In the genomic region with DNA sequence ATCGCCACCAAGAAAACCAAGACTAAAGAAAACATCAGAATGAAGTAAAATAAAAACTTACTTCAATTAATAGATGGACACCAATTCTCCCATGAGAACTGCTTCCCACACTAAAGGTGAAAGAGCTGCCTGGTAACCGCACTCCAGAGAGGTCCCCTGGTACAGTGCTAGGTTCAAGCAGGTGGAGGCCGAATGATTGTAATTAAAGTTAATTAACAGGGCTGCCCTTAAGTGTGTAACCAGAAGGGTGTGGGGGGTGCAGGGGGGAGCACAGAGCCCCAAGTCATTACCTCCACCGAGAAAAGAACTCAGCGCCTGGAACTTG, we compare ENCODE assay signal across 8 mouse cellular contexts. TPM values are rescaled to one million over a fixed set of nuclear protein-coding genes. Genes with fewer than 3 reads are reported as not detected.
DNase-seq lines count a peak whose midpoint lies in the region; ATAC-seq and TF ChIP-seq lines count a peak whose summit lies in the region.

No protein-coding gene starts in this region.

- peak overlapping the region; percentile 51 for H3K4me3 ChIP-seq in kidney, embryonic 15.5 days (replicated peaks)
- H3K4me3 ChIP-seq in embryonic facial prominence, embryonic 14.5 days (ENCODE audit: low read depth, low read length), result peak overlapping the region; percentile 63
- H3K4me3 ChIP-seq in kidney, embryonic 16.5 days (ENCODE audit: low read length), result peak overlapping the region; percentile 65
- H3K4me3 ChIP-seq in myocyte, result peak overlapping the region; percentile 36

- H3K4me2 ChIP-seq in kidney, embryonic 15.5 days, result peak overlapping the region; percentile 84
- peak overlapping the region; percentile 83 for H3K4me2 ChIP-seq in embryonic facial prominence, embryonic 14.5 days (ENCODE audit: low read depth, low read length)
- H3K4me2 ChIP-seq in kidney, embryonic 16.5 days (replicated peaks; ENCODE audit: low read depth, low read length), result peak overlapping the region; percentile 73
- peak overlapping the region; percentile 52 for H3K4me2 ChIP-seq in myocyte (ENCODE audit: low read depth)

- 15% methylated on average over 5 of the region's 5 CpGs for WGBS in kidney, embryonic 15.5 days
- 18% methylated on average over 5 of the region's 5 CpGs for WGBS in embryonic facial prominence, embryonic 14.5 days
- 13% methylated on average over 5 of the region's 5 CpGs for WGBS in kidney, embryonic 16.5 days

- no peak for DNase-seq in kidney, postnatal 10 days
- DNase-seq in embryonic facial prominence, embryonic 14.5 days (ENCODE audit: low spot score), result peak; percentile 4
- DNase-seq in adipocyte (ENCODE audit: low spot score), result no peak
- no peak for DNase-seq in thymus, postnatal 36 days
- DNase-seq in left cerebral cortex, adult 11 months (ENCODE audit: low spot score), result no peak

- no peaks in the 10 kb centered on the region for H3K27me3 ChIP-seq in kidney, embryonic 15.5 days
- no peaks in the 10 kb centered on the region for H3K27me3 ChIP-seq in embryonic facial prominence, embryonic 14.5 days (replicated peaks; ENCODE audit: control insufficient read depth, insufficient read depth, low read length)
- H3K27me3 ChIP-seq in kidney, embryonic 16.5 days (ENCODE audit: insufficient read depth, low read length), result no peaks in the 10 kb centered on the region
- no peaks in the 10 kb centered on the region for H3K27me3 ChIP-seq in myocyte (ENCODE audit: control insufficient read depth, insufficient read depth, insufficient read length)

- 0 out of 2 replicates have a peak, but pooled peaks cover 4% of the 10 kb centered on the region for H3K4me1 ChIP-seq in kidney, embryonic 15.5 days
- no peaks in the 10 kb centered on the region for H3K4me1 ChIP-seq in embryonic facial prominence, embryonic 14.5 days (ENCODE audit: control insufficient read depth, insufficient read depth, low read length)
- no peaks in the 10 kb centered on the region for H3K4me1 ChIP-seq in kidney, embryonic 16.5 days (ENCODE audit: insufficient read depth, low read length)

- no peaks in the 10 kb centered on the region for H3K9me3 ChIP-seq in kidney, embryonic 15.5 days (replicated peaks)
- H3K9me3 ChIP-seq in embryonic facial prominence, embryonic 14.5 days (ENCODE audit: control insufficient read depth, low read length), result no peaks in the 10 kb centered on the region
- no peaks in the 10 kb centered on the region for H3K9me3 ChIP-seq in kidney, embryonic 16.5 days (ENCODE audit: low read length)

- peak overlapping the region; percentile 55 for H3K9ac ChIP-seq in kidney, embryonic 15.5 days
- H3K9ac ChIP-seq in embryonic facial prominence, embryonic 14.5 days (ENCODE audit: low read depth, low read length), result peak overlapping the region; percentile 68
- H3K9ac ChIP-seq in kidney, embryonic 16.5 days (replicated peaks; ENCODE audit: low read length), result peak overlapping the region; percentile 69

- H3K27ac ChIP-seq in kidney, embryonic 15.5 days, result no peak overlapping the region
- no peak overlapping the region for H3K27ac ChIP-seq in embryonic facial prominence, embryonic 14.5 days (replicated peaks; ENCODE audit: low read depth, low read length)
- H3K27ac ChIP-seq in kidney, embryonic 16.5 days (ENCODE audit: low read length), result no peak overlapping the region

- peak; percentile 41 for ATAC-seq in kidney, embryonic 15.5 days (replicated peaks; ENCODE audit: low FRiP score)
- ATAC-seq in embryonic facial prominence, embryonic 14.5 days (ENCODE audit: low read depth), result peak; percentile 42; the same call in 1 of the 2 replicates
- ATAC-seq in kidney, embryonic 16.5 days (ENCODE audit: low FRiP score, low TSS enrichment), result peak; percentile 58; the same call in 1 of the 2 replicates

- no peak for TF ChIP-seq POLR2A in myocyte (IDR thresholded peaks at IDR 0.05; ENCODE audit: insufficient read length, low read depth)

- H3ac ChIP-seq in myocyte (ENCODE audit: control insufficient read depth, insufficient read length), result peak overlapping the region; percentile 76

- no peaks in the 10 kb centered on the region for H3K36me3 ChIP-seq in kidney, embryonic 15.5 days
- no peaks in the 10 kb centered on the region for H3K36me3 ChIP-seq in embryonic facial prominence, embryonic 14.5 days (ENCODE audit: control insufficient read depth, insufficient read depth, low read length)
- H3K36me3 ChIP-seq in kidney, embryonic 16.5 days (ENCODE audit: insufficient read depth, low read length), result no peaks in the 10 kb centered on the region
- no peaks in the 10 kb centered on the region for H3K36me3 ChIP-seq in myocyte (ENCODE audit: control insufficient read depth, insufficient read depth)

- H3K79me2 ChIP-seq in myocyte (ENCODE audit: control insufficient read depth, insufficient read depth), result no peaks in the 10 kb centered on the region

TF ChIP-seq in myocyte, 11 proteins besides CTCF, POLR2A, EP300 and RAD21:
- TF ChIP-seq POLR2AphosphoS2 (IDR thresholded peaks at IDR 0.05; ENCODE audit: insufficient read length, low read depth), result no peak
- TF ChIP-seq TCF3 (IDR thresholded peaks at IDR 0.05; ENCODE audit: insufficient read length, low read depth), result no peak
- no peak for TF ChIP-seq SRF (IDR thresholded peaks at IDR 0.05; ENCODE audit: control insufficient read depth, insufficient read length, low read depth)
- TF ChIP-seq MYOD1 (IDR thresholded peaks at IDR 0.05; ENCODE audit: control insufficient read depth in 1 of 3, insufficient read length in 2 of 3, low read depth in 2 of 3), result no peak
- no peak for TF ChIP-seq CEBPB (IDR thresholded peaks at IDR 0.05; ENCODE audit: insufficient read depth, poor library complexity, severe bottlenecking)
- TF ChIP-seq MYOG (IDR thresholded peaks at IDR 0.05; ENCODE audit: control insufficient read depth in 1 of 3, insufficient read depth in 1 of 3, insufficient read length in 2 of 3, low read depth in 2 of 3), result no peak
- no peak for TF ChIP-seq USF1 (IDR thresholded peaks at IDR 0.05; ENCODE audit: low read depth)
- no peak for TF ChIP-seq REST (IDR thresholded peaks at IDR 0.05; ENCODE audit: insufficient read depth, insufficient read length)
- TF ChIP-seq TCF12 (IDR thresholded peaks at IDR 0.05; ENCODE audit: insufficient read depth, poor library complexity, severe bottlenecking), result no peak
- TF ChIP-seq MAX (IDR thresholded peaks at IDR 0.05; ENCODE audit: low read depth), result no peak
- no peak for TF ChIP-seq E2F4 (IDR thresholded peaks at IDR 0.05; ENCODE audit: insufficient read depth)

RNA-seq across cellular contexts. Expression of a gene that starts 0.5 kb away (rescaled TPM):
- polyA plus RNA-seq in kidney, embryonic 15.5 days (2015; fragmentation: Nextera tagmentation; extraction: Ambion mirVana), result 3.3 and 3.8 TPM in 2 replicates
- polyA plus RNA-seq in embryonic facial prominence, embryonic 14.5 days (2014; fragmentation: Nextera tagmentation; extraction: Ambion mirVana), result 7.6 and 8.2 TPM in 2 replicates
- polyA plus RNA-seq in kidney, embryonic 16.5 days (2015; fragmentation: Nextera tagmentation; extraction: Ambion mirVana), result 2.0 and 2.9 TPM in 2 replicates
- 1.2 TPM for polyA plus RNA-seq in myocyte (2012; fragmentation: generic; extraction: Trizol)

RNA-seq across cellular contexts. Expression of a gene that starts 48.2 kb away (rescaled TPM):
- polyA plus RNA-seq in kidney, embryonic 15.5 days (2015; fragmentation: Nextera tagmentation; extraction: Ambion mirVana), result not detected in 2 replicates
- 0.22 TPM in 1 of 2 replicates, not detected in the other for polyA plus RNA-seq in embryonic facial prominence, embryonic 14.5 days (2014; fragmentation: Nextera tagmentation; extraction: Ambion mirVana)
- not detected in 2 replicates for polyA plus RNA-seq in kidney, embryonic 16.5 days (2015; fragmentation: Nextera tagmentation; extraction: Ambion mirVana)
- polyA plus RNA-seq in myocyte (2012; fragmentation: generic; extraction: Trizol), result 0.29 TPM
